Mouse (Mus musculus) lung, adult 2 months (tissue): ENCODE data around the gene Shisa8.

Experiments
- CTCF ChIP-seq: fragments of 200-500 bp; IDR thresholded peaks from 2 replicates; pipeline ENCODE4 v1.5.1; 2011; ENCODE audit warnings: mild to moderate bottlenecking, low read length, control low read depth; ENCODE audit not compliant: insufficient read depth
- POLR2A ChIP-seq: fragments of 200-500 bp; IDR thresholded peaks from 2 replicates; pipeline ENCODE4 v1.6.1; 2011; ENCODE audit warnings: low read depth, mild to moderate bottlenecking, control low read depth, low read length, borderline replicate concordance; ENCODE audit errors: extremely low read depth

DNA sequence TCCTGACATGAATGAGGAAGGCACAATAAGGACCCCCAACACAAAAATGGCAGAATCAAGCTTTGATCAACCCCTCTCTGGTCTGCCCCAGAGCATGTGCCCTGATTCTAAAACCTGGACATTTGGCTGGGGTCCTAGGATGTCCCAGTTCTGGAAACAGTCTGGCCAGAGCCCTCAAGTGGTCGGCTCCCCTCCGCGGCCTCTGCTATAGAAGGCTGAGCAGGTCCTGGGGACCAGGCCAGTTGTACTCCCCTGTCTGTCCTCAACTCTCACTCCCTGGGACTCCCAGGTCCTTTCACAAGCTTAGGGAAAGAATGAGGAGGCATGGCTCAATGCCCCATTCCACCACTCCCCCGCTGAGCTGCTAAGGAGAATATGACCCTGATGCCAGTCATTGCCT lies 607 bp upstream of the Shisa8 start:
- no peak for TF ChIP-seq POLR2A
- TF ChIP-seq CTCF = no peak
